Mouse (Mus musculus): Measurements from ENCODE around the gene Mip. TPM values are rescaled to one million over a fixed set of nuclear protein-coding genes. Genes with fewer than 3 reads are reported as not detected.
"Not testable (repeated sequence)": the region's sequence is repeated elsewhere in the genome, so short reads cannot be mapped to it uniquely, and the experiment has no call there.

The Mip gene
- polyA plus RNA-seq, 1 experiment from 2014 or later, result 0.24 TPM

DNA sequence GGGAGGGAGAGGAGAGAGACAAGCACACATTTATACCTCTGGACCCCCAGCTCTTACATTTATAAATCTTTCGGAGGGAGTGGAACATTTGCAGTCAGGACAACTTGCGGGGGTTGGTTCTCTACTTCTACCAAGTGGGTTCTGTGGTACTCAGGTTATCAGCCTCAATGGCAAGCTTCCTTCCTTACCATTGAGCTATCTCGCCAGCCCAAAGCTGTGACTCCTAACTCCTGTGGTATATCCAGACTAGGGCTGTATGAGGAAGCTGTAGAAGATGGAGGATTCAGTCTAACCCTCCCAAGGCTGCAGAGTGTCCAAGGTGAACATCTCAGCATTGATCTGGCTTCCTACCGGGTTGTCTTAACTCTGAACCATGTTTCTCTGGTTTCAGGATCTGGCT lies 13.5 kb downstream of the Mip start:
- H3K4me1 ChIP-seq (replicated peaks), result 0 out of 2 replicates have a peak, but pooled peaks cover 6% of the 10 kb centered on the region
- WGBS, result 93% methylated on average over 4 of the region's 4 CpGs
- no peak overlapping the region for H3K4me3 ChIP-seq
- H3K27ac ChIP-seq, result no peak overlapping the region
- peaks cover 76% of the 10 kb centered on the region for H3K36me3 ChIP-seq
- no peaks in the 10 kb centered on the region for H3K27me3 ChIP-seq (ENCODE audit: insufficient read depth, poor library complexity, severe bottlenecking)
- DNase-seq (ENCODE audit: low spot score), result no peak
- H3K9me3 ChIP-seq, result no peaks in the 10 kb centered on the region

DNA sequence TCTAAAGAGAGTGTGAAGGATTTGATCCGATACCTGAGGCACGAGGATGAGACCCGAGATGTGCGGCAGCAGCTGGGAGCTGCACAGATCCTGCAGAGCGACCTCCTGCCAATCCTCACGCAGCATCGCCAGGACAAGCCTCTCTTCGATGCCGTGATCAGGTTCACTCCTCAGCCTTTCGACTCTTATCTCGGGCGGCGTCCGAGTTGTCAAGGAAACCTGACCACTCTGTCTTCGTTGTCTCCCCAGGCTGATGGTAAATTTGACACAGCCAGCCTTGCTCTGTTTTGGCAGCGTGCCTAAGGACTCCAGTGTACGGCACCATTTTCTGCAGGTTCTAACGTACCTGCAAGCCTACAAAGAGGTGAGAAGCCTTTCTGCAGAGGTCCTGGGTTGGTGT lies 14.5 kb downstream of the Mip start:
- no peaks in the 10 kb centered on the region for H3K9me3 ChIP-seq
- no peaks in the 10 kb centered on the region for H3K27me3 ChIP-seq (ENCODE audit: insufficient read depth, poor library complexity, severe bottlenecking)
- no peak for DNase-seq (ENCODE audit: low spot score)
- H3K36me3 ChIP-seq, result peaks cover 80% of the 10 kb centered on the region
- 0 out of 2 replicates have a peak, but pooled peaks cover 6% of the 10 kb centered on the region for H3K4me1 ChIP-seq (replicated peaks)
- no peak overlapping the region for H3K27ac ChIP-seq
- no peak overlapping the region for H3K4me3 ChIP-seq
- 94% methylated on average over 18 of the region's 18 CpGs for WGBS

DNA sequence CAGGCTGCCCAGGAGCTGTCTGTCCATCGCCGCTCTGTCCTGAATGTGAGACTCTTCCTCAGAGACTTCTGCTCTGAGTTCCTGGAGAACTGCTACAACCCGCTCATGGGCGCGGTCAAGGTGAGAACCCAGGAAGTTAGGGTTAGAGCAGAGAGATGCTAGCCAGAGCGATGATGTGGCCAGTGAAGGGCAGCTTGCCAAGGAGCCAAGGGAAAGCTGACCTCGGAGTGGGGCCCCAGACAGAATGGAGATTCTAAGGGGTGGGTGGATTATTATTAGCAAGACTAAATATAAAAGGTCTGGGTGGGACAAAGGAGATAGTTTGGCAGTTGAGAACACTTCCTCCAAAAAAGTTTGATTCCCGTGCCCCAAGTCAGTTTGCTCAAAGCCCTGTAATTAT lies 17.6 kb downstream of the Mip start:
- Histone ChIP-seq H3K27ac (no peak overlapping the region), H3K27me3 (ENCODE audit: insufficient read depth, poor library complexity, severe bottlenecking) (no peaks in the 10 kb centered on the region), H3K4me3 (no peak overlapping the region), H3K36me3 (peaks cover 96% of the 10 kb centered on the region), H3K9me3 (no peaks in the 10 kb centered on the region), H3K4me1 (replicated peaks) (no peaks in the 10 kb centered on the region; the same call in 1 of the 2 replicates)
- DNase-seq (ENCODE audit: low spot score), result no peak
- WGBS, result 96% methylated on average over 8 of the region's 8 CpGs

DNA sequence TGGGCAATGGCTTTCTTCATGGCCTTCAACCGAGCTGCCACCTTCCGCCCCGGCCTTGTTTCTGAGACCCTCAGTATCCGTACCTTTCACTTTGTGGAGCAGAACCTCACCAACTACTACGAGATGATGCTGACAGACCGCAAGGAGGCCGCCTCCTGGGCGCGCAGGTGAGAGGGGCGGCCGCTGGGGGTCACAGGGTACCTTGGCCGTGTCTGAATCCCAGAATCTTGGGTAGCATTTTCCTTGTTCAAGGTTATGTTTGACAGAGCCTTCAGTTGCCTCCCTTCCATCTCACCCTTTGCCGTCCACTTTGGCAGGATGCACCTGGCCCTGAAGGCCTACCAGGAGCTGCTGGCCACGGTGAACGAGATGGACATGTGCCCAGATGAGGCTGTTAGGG lies 18.5 kb downstream of the Mip start:
- WGBS, result 95% methylated on average over 15 of the region's 15 CpGs
- peaks cover 100% of the 10 kb centered on the region for H3K36me3 ChIP-seq

DNA sequence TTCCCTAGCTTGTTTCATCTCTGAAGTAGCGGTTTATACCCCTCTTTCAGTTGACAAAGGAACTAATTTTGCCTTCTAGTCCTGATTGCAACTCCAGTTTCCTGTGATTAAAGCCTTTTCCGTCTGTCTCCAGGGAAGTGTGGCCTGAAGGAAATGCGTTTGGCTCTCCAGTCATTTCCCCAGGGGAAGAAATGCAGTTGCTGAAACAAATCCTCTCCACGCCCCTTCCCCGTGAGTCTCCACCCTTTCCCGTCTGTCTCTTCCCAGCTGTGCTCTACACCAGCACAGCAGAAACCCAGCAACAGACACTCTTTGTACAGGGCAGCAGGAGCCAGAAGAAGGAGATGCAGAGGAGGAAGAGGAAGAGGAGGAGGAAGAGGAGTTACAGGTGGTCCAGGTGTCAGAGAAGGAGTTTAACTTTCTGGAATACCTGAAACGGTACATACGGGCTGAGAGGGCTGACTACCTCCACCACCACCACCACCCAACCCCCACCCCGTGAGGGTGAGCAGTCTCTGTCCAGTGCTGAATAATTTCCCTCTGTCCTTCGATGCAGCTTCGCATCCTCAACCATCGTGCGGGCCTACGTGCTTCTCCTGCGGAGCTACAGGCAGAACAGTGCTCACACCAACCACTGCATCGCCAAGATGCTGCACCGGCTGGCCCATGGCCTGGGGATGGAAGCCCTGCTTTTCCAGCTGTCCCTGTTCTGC lies 21.5 kb downstream of the Mip start:
- Histone ChIP-seq H3K36me3 (peaks cover 100% of the 10 kb centered on the region), H3K27ac (peak overlapping the region; percentile 45; the same call in 1 of the 2 replicates), H3K4me1 (replicated peaks) (no peaks in the 10 kb centered on the region; the same call in 1 of the 2 replicates), H3K9me3 (no peaks in the 10 kb centered on the region), H3K4me3 (no peak overlapping the region), H3K27me3 (ENCODE audit: insufficient read depth, poor library complexity, severe bottlenecking) (no peaks in the 10 kb centered on the region)
- 87% methylated on average over 17 of the region's 17 CpGs for WGBS
- no peak for DNase-seq (ENCODE audit: low spot score)

More for the DNA sequence above, 18.5 kb downstream of the Mip start:
- H3K4me1 ChIP-seq (replicated peaks), result no peaks in the 10 kb centered on the region; the same call in 1 of the 2 replicates
- no peak overlapping the region for H3K27ac ChIP-seq
- H3K27me3 ChIP-seq (ENCODE audit: insufficient read depth, poor library complexity, severe bottlenecking), result no peaks in the 10 kb centered on the region
- no peak for DNase-seq (ENCODE audit: low spot score)
- no peak overlapping the region for H3K4me3 ChIP-seq
- H3K9me3 ChIP-seq, result no peaks in the 10 kb centered on the region

DNA sequence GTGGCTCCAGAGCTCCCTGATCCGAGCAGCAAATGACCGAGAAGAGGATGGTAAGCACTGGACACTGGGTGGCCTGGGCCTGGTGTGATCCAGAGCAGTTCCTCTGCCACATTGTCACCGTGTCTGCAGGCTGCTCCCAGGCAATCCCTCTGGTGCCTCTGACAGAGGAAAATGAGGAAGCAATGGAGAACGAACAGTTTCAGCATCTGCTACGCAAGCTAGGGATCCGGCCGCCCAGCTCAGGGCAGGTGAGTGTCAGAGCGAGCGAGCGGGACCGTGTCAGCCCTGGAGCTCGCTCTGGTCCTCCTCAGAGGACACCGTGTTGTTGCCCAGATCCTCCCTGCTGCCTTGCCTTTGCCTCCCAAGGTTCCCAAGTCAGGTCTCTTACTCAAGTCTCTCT lies 24.9 kb downstream of the Mip start:
- Histone ChIP-seq H3K9me3 (no peaks in the 10 kb centered on the region), H3K36me3 (peaks cover 91% of the 10 kb centered on the region), H3K27me3 (ENCODE audit: insufficient read depth, poor library complexity, severe bottlenecking) (no peaks in the 10 kb centered on the region), H3K4me1 (replicated peaks) (no peaks in the 10 kb centered on the region; the same call in 1 of the 2 replicates), H3K27ac (no peak overlapping the region), H3K4me3 (no peak overlapping the region)
- no peak for DNase-seq (ENCODE audit: low spot score)
- 93% methylated on average over 13 of the region's 13 CpGs for WGBS

DNA sequence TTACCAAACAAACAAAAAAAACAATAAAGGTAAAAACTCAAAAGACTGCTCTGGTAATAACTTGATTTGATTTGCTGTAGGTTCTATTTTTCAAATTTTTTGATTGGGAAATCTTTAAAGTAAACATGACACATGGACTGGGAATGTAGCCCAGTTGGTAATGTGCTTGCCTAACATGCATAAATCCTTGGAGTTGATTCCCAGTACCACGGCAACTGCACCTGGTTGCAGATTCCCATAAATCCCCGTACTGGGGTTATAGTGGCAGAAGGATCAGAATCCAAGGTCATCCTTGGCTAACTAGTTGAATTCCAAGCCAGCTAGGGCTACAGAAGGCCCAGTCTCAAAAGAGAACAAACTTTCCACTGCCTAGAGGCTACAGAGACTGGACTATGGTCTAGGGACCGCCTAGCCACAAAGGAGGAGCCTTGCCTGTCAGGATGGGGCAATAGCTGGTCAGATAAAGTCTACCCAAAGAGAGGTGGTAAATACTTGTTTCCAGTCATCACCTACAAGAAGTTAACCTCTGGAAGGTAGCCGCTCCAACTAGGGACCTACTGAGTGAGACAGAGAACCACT lies 28.1 kb downstream of the Mip start, which contains the start of gene Apon:
Gene Apon, plus strand, starts transcription at position 420 of the 579 bp plus-strand sequence.
- Histone ChIP-seq H3K27ac (no peak within 1 kb of the TSS), H3K27me3 (ENCODE audit: insufficient read depth, poor library complexity, severe bottlenecking) (no peaks in the 10 kb centered on the region), H3K4me3 (no peak within 1 kb of the TSS), H3K36me3 (peaks cover 59% of the 10 kb centered on the region), H3K4me1 (replicated peaks) (no peaks in the 10 kb centered on the region), H3K9me3 (no peaks in the 10 kb centered on the region)
- DNase-seq (ENCODE audit: low spot score), result no peak
- 90% methylated on average over 4 of the region's 4 CpGs for WGBS

DNA sequence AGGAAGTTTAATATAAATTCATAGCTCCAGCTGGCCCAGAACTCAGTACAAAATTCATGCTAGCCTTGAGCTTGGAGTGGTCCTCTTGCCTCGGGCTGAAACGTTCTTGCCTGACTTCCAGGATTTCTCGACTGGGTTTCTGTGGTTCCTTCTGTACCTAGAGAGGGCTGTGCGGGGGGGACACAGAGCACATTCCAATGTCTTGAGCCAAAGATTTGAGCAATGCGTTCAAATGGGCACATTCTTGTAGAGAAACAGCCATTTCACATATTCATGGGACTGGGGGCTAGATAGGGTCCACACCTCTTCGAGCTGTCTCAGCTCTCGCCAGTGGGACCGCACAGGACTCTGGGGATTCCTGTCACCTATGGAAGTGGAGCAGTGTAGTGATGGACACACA lies 30.3 kb downstream of the Mip start:
- WGBS, result 92% methylated on average over 8 of the region's 8 CpGs
- DNase-seq (ENCODE audit: low spot score), result no peak
- Histone ChIP-seq H3K27me3 (ENCODE audit: insufficient read depth, poor library complexity, severe bottlenecking) (no peaks in the 10 kb centered on the region), H3K4me1 (replicated peaks) (no peaks in the 10 kb centered on the region), H3K9me3 (no peaks in the 10 kb centered on the region), H3K4me3 (no peak overlapping the region), H3K27ac (no peak overlapping the region), H3K36me3 (peaks cover 37% of the 10 kb centered on the region)

DNA sequence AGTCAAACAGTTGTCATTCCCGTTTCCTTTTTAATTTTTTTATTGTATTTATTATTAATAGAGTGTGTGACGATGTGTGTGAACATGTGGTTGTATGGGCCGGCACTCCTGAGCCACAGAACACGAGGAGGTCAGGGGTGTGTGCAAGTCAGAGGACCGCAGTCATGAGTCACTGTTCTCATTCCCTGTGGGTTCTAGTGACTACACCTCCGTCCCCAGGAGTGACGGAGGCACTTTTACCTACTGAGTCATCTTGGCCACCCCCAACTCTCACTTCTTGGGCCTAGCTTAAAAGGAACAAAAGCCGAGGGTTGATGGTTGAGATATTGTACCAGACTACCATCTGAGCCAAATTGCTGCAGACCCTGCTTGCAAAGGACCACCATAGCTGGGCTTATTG lies 30.7 kb downstream of the Mip start:
- Histone ChIP-seq H3K4me1 (replicated peaks) (no peaks in the 10 kb centered on the region), H3K9me3 (no peaks in the 10 kb centered on the region), H3K27ac (no peak overlapping the region), H3K4me3 (no peak overlapping the region), H3K36me3 (peaks cover 33% of the 10 kb centered on the region), H3K27me3 (ENCODE audit: insufficient read depth, poor library complexity, severe bottlenecking) (no peaks in the 10 kb centered on the region)
- DNase-seq (ENCODE audit: low spot score), result no peak
- WGBS, result 91% methylated on average over 8 of the region's 8 CpGs

DNA sequence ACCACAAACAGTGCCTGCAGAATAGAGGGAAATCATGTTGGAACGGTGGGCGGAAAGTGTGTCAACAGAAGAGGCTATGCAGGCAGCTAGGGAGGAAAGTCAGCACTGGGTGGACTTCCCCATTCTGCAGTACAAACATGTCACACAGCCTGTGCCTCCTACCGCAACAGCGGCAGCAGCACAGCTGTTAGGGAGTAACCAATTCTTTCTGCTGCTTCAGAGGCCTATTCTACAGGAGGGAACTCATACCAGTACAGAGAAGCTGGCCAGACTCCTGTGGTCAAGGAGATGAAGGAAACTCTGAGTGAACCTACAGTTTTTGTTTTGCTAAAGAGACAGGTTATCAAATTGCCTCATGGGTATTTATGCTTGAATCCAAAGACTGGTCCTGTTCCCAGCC lies 33.3 kb downstream of the Mip start:
- no peak overlapping the region for H3K27ac ChIP-seq
- no peak overlapping the region for H3K4me3 ChIP-seq
- H3K27me3 ChIP-seq (ENCODE audit: insufficient read depth, poor library complexity, severe bottlenecking), result no peaks in the 10 kb centered on the region
- 85% methylated on average over 4 of the region's 4 CpGs for WGBS
- peaks cover 8% of the 10 kb centered on the region; the same call in 1 of the 2 replicates for H3K36me3 ChIP-seq
- H3K4me1 ChIP-seq (replicated peaks), result no peaks in the 10 kb centered on the region
- H3K9me3 ChIP-seq, result no peaks in the 10 kb centered on the region
- no peak for DNase-seq (ENCODE audit: low spot score)

DNA sequence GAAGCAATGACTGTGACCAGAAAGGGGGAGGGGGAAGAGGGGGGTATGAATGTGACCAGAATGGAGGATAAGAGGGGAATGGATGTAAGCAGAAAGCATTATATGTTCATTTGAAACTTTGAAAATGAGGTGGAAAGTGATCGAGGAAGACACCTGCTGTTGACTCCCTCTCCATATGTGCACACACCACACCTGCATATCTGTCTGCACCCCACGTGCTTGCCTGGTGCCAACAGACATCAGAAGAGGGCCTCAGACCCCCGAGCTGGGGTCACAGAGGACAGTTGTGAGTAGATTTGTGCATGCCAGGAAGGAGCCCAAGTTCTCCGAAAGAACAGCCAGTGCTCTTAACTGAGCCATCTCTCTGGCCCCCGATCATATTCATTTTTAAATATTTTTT lies 34.3 kb downstream of the Mip start:
- no peak for DNase-seq (ENCODE audit: low spot score)
- no peaks in the 10 kb centered on the region for H3K36me3 ChIP-seq
- no peaks in the 10 kb centered on the region for H3K4me1 ChIP-seq (replicated peaks)
- H3K27me3 ChIP-seq (ENCODE audit: insufficient read depth, poor library complexity, severe bottlenecking), result no peaks in the 10 kb centered on the region
- no peaks in the 10 kb centered on the region for H3K9me3 ChIP-seq
- whole genome bisulfite sequencing, result 87% methylated on average over 5 of the region's 5 CpGs
- H3K4me3 ChIP-seq, result no peak overlapping the region
- no peak overlapping the region for H3K27ac ChIP-seq

DNA sequence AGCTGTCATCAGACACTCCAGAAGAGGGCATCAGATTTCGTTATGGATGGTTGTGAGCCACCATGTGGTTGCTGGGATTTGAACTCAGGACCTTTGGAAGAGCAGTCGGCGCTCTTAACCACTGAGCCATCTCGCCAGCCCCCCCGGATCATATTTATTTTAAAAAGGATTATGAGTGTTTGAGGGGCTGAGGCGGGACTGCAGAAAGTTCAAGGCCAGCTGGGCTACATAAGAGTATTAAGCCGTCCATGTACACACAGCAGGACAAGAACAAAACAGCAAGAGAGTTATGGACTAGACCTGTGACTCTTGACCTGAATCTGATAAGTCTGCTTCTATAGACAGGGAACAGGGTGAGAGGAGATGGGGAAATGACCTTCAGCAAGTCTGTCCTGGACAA lies 34.7 kb downstream of the Mip start:
- WGBS, result 88% methylated on average over 7 of the region's 7 CpGs
- not testable (repeated sequence) for H3K27me3 ChIP-seq (ENCODE audit: insufficient read depth, poor library complexity, severe bottlenecking); H3K4me3 ChIP-seq; H3K36me3 ChIP-seq; H3K27ac ChIP-seq; H3K4me1 ChIP-seq (replicated peaks); H3K9me3 ChIP-seq; DNase-seq (ENCODE audit: low spot score)

DNA sequence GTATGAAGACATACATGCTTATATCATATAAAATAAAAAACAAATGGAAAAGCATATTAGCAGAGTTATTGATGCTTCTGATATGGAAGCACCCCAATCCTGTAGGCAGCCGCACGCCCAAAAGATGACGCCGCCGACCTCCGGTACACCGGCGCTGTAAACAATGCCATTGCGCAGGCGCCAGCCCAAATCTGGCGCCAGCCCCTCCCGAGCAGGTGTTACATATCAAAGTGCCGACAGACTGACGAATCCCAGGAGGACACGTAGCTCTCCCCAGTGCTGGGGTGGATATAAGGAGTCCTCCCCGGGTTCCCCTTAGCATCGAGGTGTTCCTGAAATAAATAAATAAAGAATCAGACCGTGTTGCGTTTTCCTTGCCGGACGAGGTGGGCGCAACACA lies 36.7 kb downstream of the Mip start:
- WGBS, result 80% methylated on average over 22 of the region's 22 CpGs
- Histone ChIP-seq H3K4me1 (replicated peaks) (no peaks in the 10 kb centered on the region), H3K4me3 (no peak overlapping the region), H3K27ac (no peak overlapping the region), H3K9me3 (no peaks in the 10 kb centered on the region), H3K27me3 (ENCODE audit: insufficient read depth, poor library complexity, severe bottlenecking) (no peaks in the 10 kb centered on the region), H3K36me3 (no peaks in the 10 kb centered on the region)
- no peak for DNase-seq (ENCODE audit: low spot score)
